Mouse (Mus musculus): ENCODE results near the gene Sirt4. TPM values are rescaled to one million over a fixed set of nuclear protein-coding genes. Genes with fewer than 3 reads are reported as not detected.

Gene Sirt4
- polyA plus RNA-seq, 1 experiment from 2014 or later = 24.7 TPM

Other genes with a start within 250 kb of the Sirt4 start
- gene Pop5, start 248.9 kb downstream of the Sirt4 start, polyA plus RNA-seq (2015; fragmentation: Nextera tagmentation; extraction: Ambion mirVana) = 102 and 112 TPM in 2 replicates
- 134 and 138 TPM in 2 replicates for gene Rnf10, start 211.8 kb downstream of the Sirt4 start, polyA plus RNA-seq (2015; fragmentation: Nextera tagmentation; extraction: Ambion mirVana)
- 53.7 and 54.0 TPM in 2 replicates for gene Coq5, start 205.1 kb downstream of the Sirt4 start, polyA plus RNA-seq (2015; fragmentation: Nextera tagmentation; extraction: Ambion mirVana)
- 1,571 and 1,757 TPM in 2 replicates for gene Dynll1, start 183.7 kb downstream of the Sirt4 start, polyA plus RNA-seq (2015; fragmentation: Nextera tagmentation; extraction: Ambion mirVana)
- 255 and 263 TPM in 2 replicates for gene Srsf9, start 157.5 kb downstream of the Sirt4 start, polyA plus RNA-seq (2015; fragmentation: Nextera tagmentation; extraction: Ambion mirVana)
- gene Gatc, start 143.5 kb downstream of the Sirt4 start, polyA plus RNA-seq (2015; fragmentation: Nextera tagmentation; extraction: Ambion mirVana) = 31.8 and 34.1 TPM in 2 replicates
- 58.6 and 64.3 TPM in 2 replicates for gene Triap1, start 143.5 kb downstream of the Sirt4 start, polyA plus RNA-seq (2015; fragmentation: Nextera tagmentation; extraction: Ambion mirVana)
- 965 and 999 TPM in 2 replicates for gene Cox6a1, start 135.7 kb downstream of the Sirt4 start, polyA plus RNA-seq (2015; fragmentation: Nextera tagmentation; extraction: Ambion mirVana)
- gene Msi1, start 55.1 kb downstream of the Sirt4 start, polyA plus RNA-seq (2015; fragmentation: Nextera tagmentation; extraction: Ambion mirVana) = 99.0 and 107 TPM in 2 replicates
- not detected in 2 replicates for gene Pla2g1b, start 18.5 kb downstream of the Sirt4 start, polyA plus RNA-seq (2015; fragmentation: Nextera tagmentation; extraction: Ambion mirVana)
- gene Pxn, start 22.0 kb upstream of the Sirt4 start, polyA plus RNA-seq (2015; fragmentation: Nextera tagmentation; extraction: Ambion mirVana) = 16.8 and 17.7 TPM in 2 replicates
- 1,081 and 1,088 TPM in 2 replicates for gene Rplp0, start 74.7 kb upstream of the Sirt4 start, polyA plus RNA-seq (2015; fragmentation: Nextera tagmentation; extraction: Ambion mirVana)
- gene Gcn1l1, start 80.5 kb upstream of the Sirt4 start, polyA plus RNA-seq (2015; fragmentation: Nextera tagmentation; extraction: Ambion mirVana) = 41.7 and 46.1 TPM in 2 replicates
- gene Rab35, start 147.2 kb upstream of the Sirt4 start, polyA plus RNA-seq (2015; fragmentation: Nextera tagmentation; extraction: Ambion mirVana) = 10.6 and 12.1 TPM in 2 replicates
- 15.6 and 18.8 TPM in 2 replicates for gene Bicdl1, start 246.9 kb upstream of the Sirt4 start, polyA plus RNA-seq (2015; fragmentation: Nextera tagmentation; extraction: Ambion mirVana)